Mouse (Mus musculus): ENCODE measurements at regions not wholly inside any gene's neighbourhood (a gene's known extent, or its start where the extent isn't known, plus 50 kb on each side); places are given as distances from the start of the nearest gene placed in this dataset.

- TF ChIP-seq POLR2A (IDR thresholded peaks at IDR 0.05; ENCODE audit: extremely low read depth, insufficient read depth, low read length) (no peak), CTCF (IDR thresholded peaks at IDR 0.05; ENCODE audit: low read depth, low read length) (no peak)
These were observed 544.7 kb downstream of the Arl4a start for GRCm38 (mm10) chr12:39493114-39493513.
